Mouse (Mus musculus): ENCODE data around the gene Gramd1c. TPM values are rescaled to one million over a fixed set of nuclear protein-coding genes. Genes with fewer than 3 reads are reported as not detected.

Gramd1c gene
- 7.8 and 8.8 TPM in 2 replicates for polyA plus RNA-seq (2015; fragmentation: Nextera tagmentation; extraction: Ambion mirVana)

DNA sequence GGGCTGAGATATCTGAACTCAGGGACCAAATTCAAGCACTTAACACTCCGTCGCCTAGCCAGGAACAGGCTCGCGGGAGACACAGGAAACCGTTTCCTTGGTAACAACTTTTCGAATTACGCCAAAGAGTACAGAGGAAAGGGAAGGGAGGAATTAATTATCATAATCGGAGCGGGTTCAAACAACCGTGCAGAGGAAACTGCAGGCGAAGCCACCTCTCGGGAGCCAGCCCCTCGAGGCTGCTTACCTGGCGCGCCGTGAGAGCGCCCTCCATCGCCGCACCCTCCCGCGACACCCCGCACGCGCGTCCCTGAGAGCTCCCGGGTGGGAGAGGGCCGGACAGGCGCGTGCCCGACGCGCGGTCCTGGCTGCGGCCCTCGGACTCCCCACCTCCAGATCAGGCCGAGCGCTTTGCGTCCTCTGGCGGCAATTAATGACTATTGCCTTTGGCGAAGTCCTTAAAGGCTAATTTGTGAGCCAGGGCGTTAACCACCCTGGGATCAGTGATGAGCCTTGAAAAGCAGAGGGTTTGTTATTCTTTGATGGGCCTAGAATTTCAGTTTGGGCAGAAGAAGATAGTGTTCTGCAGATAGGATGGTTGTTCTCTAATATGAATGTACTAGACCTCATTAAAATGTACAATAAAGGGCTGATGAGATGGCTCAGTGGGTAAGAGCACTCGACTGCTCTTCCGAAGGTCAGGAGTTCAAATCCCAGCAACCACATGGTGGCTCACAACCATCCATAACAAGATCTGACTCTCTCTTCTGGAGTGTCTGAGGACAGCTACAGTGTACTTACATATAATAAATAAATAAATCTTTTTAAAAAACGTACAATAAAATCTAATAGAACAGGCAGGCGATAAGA is at the start of gene Gramd1c:
TSS of gene Gramd1c (minus strand) at position 321 of the 870 bp plus-strand sequence.
- Histone ChIP-seq H3K27me3 (replicated peaks; ENCODE audit: control insufficient read depth, insufficient read depth, low read length) (no peaks in the 10 kb centered on the region), H3K27ac (ENCODE audit: low read length) (no peak within 1 kb of the TSS), H3K9me3 (ENCODE audit: control insufficient read depth, low read length) (no peaks in the 10 kb centered on the region), H3K36me3 (ENCODE audit: control insufficient read depth, insufficient read depth, low read length) (no peaks in the 10 kb centered on the region), H3K4me2 (ENCODE audit: low read depth, low read length) (peak within 1 kb of the TSS; percentile 80), H3K4me3 (ENCODE audit: low read length) (peak within 1 kb of the TSS; percentile 70), H3K4me1 (ENCODE audit: control insufficient read depth, insufficient read depth, low read length) (no peaks in the 10 kb centered on the region), H3K9ac (ENCODE audit: low read depth, low read length) (peak within 1 kb of the TSS; percentile 78)
- 6% methylated on average over 45 of the region's 45 CpGs for WGBS
- peak; percentile 94 for ATAC-seq

DNA sequence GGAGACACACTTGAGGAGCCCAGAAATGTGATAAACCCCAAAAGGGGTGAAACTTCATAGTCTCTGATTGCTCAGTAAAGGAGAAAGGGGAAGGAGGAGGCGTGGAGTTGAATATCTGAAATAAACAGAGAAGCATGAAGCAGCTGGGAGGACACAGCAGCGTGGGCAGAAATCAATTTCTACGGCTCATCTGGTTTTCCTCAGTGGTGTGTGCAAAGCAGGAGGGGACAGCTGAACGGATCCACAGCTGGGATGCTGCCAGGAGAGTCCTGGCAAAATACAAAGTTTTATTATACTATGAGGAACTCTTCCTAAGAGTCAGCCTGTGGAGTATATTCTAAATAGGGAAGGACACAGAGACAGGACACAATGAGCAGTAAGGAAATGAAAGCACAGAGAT is 45.9 kb upstream of the Gramd1c start:
- H3K36me3 ChIP-seq (ENCODE audit: control insufficient read depth, insufficient read depth, low read length) = peaks cover 21% of the 10 kb centered on the region
- WGBS = 47% methylated on average over 4 of the region's 4 CpGs
- H3K9me3 ChIP-seq (ENCODE audit: control insufficient read depth, low read length) = no peaks in the 10 kb centered on the region
- peak overlapping the region; percentile 69 for H3K27ac ChIP-seq (ENCODE audit: low read length)
- no peaks in the 10 kb centered on the region for H3K27me3 ChIP-seq (replicated peaks; ENCODE audit: control insufficient read depth, insufficient read depth, low read length)
- no peak overlapping the region for H3K4me2 ChIP-seq (ENCODE audit: low read depth, low read length)
- H3K4me1 ChIP-seq (ENCODE audit: control insufficient read depth, insufficient read depth, low read length) = no peaks in the 10 kb centered on the region
- no peak overlapping the region for H3K4me3 ChIP-seq (ENCODE audit: low read length)
- no peak overlapping the region for H3K9ac ChIP-seq (ENCODE audit: low read depth, low read length)
- ATAC-seq = peak; percentile 80

- no peak for ATAC-seq
- H3K36me3 ChIP-seq (ENCODE audit: control insufficient read depth, insufficient read depth, low read length) = peaks cover 32% of the 10 kb centered on the region
- WGBS = 70% methylated on average over 2 of the region's 2 CpGs
Measured at GRCm38 (mm10) chr16:44105211-44105610, 42.1 kb upstream of the Gramd1c start.

GRCm38 (mm10) chr16:44103806-44104766 is 40.9 kb upstream of the Gramd1c start:
- whole genome bisulfite sequencing = 90% methylated on average over 18 of the region's 18 CpGs
- Histone ChIP-seq H3K4me2 (ENCODE audit: low read depth, low read length) (no peak overlapping the region), H3K4me1 (ENCODE audit: control insufficient read depth, insufficient read depth, low read length) (no peaks in the 10 kb centered on the region), H3K27ac (ENCODE audit: low read length) (no peak overlapping the region), H3K36me3 (ENCODE audit: control insufficient read depth, insufficient read depth, low read length) (peaks cover 34% of the 10 kb centered on the region), H3K9ac (ENCODE audit: low read depth, low read length) (no peak overlapping the region), H3K27me3 (replicated peaks; ENCODE audit: control insufficient read depth, insufficient read depth, low read length) (no peaks in the 10 kb centered on the region), H3K4me3 (ENCODE audit: low read length) (no peak overlapping the region), H3K9me3 (ENCODE audit: control insufficient read depth, low read length) (no peaks in the 10 kb centered on the region)
- no peak for ATAC-seq

More at GRCm38 (mm10) chr16:44105211-44105610, 42.1 kb upstream of the Gramd1c start:
- Histone ChIP-seq H3K9ac (ENCODE audit: low read depth, low read length) (no peak overlapping the region), H3K4me1 (ENCODE audit: control insufficient read depth, insufficient read depth, low read length) (no peaks in the 10 kb centered on the region), H3K4me2 (ENCODE audit: low read depth, low read length) (no peak overlapping the region), H3K4me3 (ENCODE audit: low read length) (no peak overlapping the region), H3K27me3 (replicated peaks; ENCODE audit: control insufficient read depth, insufficient read depth, low read length) (no peaks in the 10 kb centered on the region), H3K9me3 (ENCODE audit: control insufficient read depth, low read length) (no peaks in the 10 kb centered on the region), H3K27ac (ENCODE audit: low read length) (no peak overlapping the region)

- Histone ChIP-seq H3K27me3 (replicated peaks; ENCODE audit: control insufficient read depth, insufficient read depth, low read length) (no peaks in the 10 kb centered on the region), H3K9me3 (ENCODE audit: control insufficient read depth, low read length) (no peaks in the 10 kb centered on the region), H3K36me3 (ENCODE audit: control insufficient read depth, insufficient read depth, low read length) (peaks cover 37% of the 10 kb centered on the region), H3K27ac (ENCODE audit: low read length) (no peak overlapping the region), H3K4me2 (ENCODE audit: low read depth, low read length) (no peak overlapping the region), H3K9ac (ENCODE audit: low read depth, low read length) (no peak overlapping the region), H3K4me1 (ENCODE audit: control insufficient read depth, insufficient read depth, low read length) (no peaks in the 10 kb centered on the region), H3K4me3 (ENCODE audit: low read length) (no peak overlapping the region)
- ATAC-seq = no peak
- 93% methylated on average over 2 of the region's 2 CpGs for WGBS
Measured at GRCm38 (mm10) chr16:44102925-44103324, 39.8 kb upstream of the Gramd1c start.

- no peak for ATAC-seq
- H3K4me2 ChIP-seq (ENCODE audit: low read depth, low read length) = no peak overlapping the region
- peaks cover 34% of the 10 kb centered on the region for H3K36me3 ChIP-seq (ENCODE audit: control insufficient read depth, insufficient read depth, low read length)
Measured at GRCm38 (mm10) chr16:44101181-44101710, 38.1 kb upstream of the Gramd1c start.

GRCm38 (mm10) chr16:44099377-44099776 is 36.2 kb upstream of the Gramd1c start:
- Histone ChIP-seq H3K9ac (ENCODE audit: low read depth, low read length) (no peak overlapping the region), H3K4me3 (ENCODE audit: low read length) (no peak overlapping the region), H3K36me3 (ENCODE audit: control insufficient read depth, insufficient read depth, low read length) (peaks cover 36% of the 10 kb centered on the region), H3K27me3 (replicated peaks; ENCODE audit: control insufficient read depth, insufficient read depth, low read length) (no peaks in the 10 kb centered on the region), H3K9me3 (ENCODE audit: control insufficient read depth, low read length) (no peaks in the 10 kb centered on the region), H3K27ac (ENCODE audit: low read length) (no peak overlapping the region), H3K4me1 (ENCODE audit: control insufficient read depth, insufficient read depth, low read length) (no peaks in the 10 kb centered on the region), H3K4me2 (ENCODE audit: low read depth, low read length) (no peak overlapping the region)
- no peak for ATAC-seq
- WGBS = 94% methylated on average over 7 of the region's 7 CpGs

More at GRCm38 (mm10) chr16:44101181-44101710, 38.1 kb upstream of the Gramd1c start:
- H3K4me1 ChIP-seq (ENCODE audit: control insufficient read depth, insufficient read depth, low read length) = no peaks in the 10 kb centered on the region
- no peaks in the 10 kb centered on the region for H3K27me3 ChIP-seq (replicated peaks; ENCODE audit: control insufficient read depth, insufficient read depth, low read length)
- no peak overlapping the region for H3K27ac ChIP-seq (ENCODE audit: low read length)
- no peaks in the 10 kb centered on the region for H3K9me3 ChIP-seq (ENCODE audit: control insufficient read depth, low read length)
- H3K4me3 ChIP-seq (ENCODE audit: low read length) = no peak overlapping the region
- 84% methylated on average over 12 of the region's 12 CpGs for WGBS
- no peak overlapping the region for H3K9ac ChIP-seq (ENCODE audit: low read depth, low read length)

GRCm38 (mm10) chr16:44087650-44088049 is 24.5 kb upstream of the Gramd1c start:
- Histone ChIP-seq H3K4me1 (ENCODE audit: control insufficient read depth, insufficient read depth, low read length) (no peaks in the 10 kb centered on the region), H3K4me3 (ENCODE audit: low read length) (no peak overlapping the region), H3K4me2 (ENCODE audit: low read depth, low read length) (no peak overlapping the region), H3K9ac (ENCODE audit: low read depth, low read length) (no peak overlapping the region), H3K36me3 (ENCODE audit: control insufficient read depth, insufficient read depth, low read length) (peaks cover 8% of the 10 kb centered on the region), H3K27ac (ENCODE audit: low read length) (no peak overlapping the region), H3K9me3 (ENCODE audit: control insufficient read depth, low read length) (no peaks in the 10 kb centered on the region), H3K27me3 (replicated peaks; ENCODE audit: control insufficient read depth, insufficient read depth, low read length) (no peaks in the 10 kb centered on the region)
- no peak for ATAC-seq
- WGBS = 54% methylated on average over 2 of the region's 2 CpGs

- H3K4me2 ChIP-seq (ENCODE audit: low read depth, low read length) = no peak overlapping the region
- WGBS = 90% methylated on average over 15 of the region's 15 CpGs
Measured at GRCm38 (mm10) chr16:44061341-44061740, 1.8 kb downstream of the Gramd1c start.

More at GRCm38 (mm10) chr16:44061341-44061740, 1.8 kb downstream of the Gramd1c start:
- no peak for ATAC-seq
- Histone ChIP-seq H3K36me3 (ENCODE audit: control insufficient read depth, insufficient read depth, low read length) (no peaks in the 10 kb centered on the region), H3K27ac (ENCODE audit: low read length) (no peak overlapping the region), H3K27me3 (replicated peaks; ENCODE audit: control insufficient read depth, insufficient read depth, low read length) (no peaks in the 10 kb centered on the region), H3K9ac (ENCODE audit: low read depth, low read length) (no peak overlapping the region), H3K4me3 (ENCODE audit: low read length) (no peak overlapping the region), H3K4me1 (ENCODE audit: control insufficient read depth, insufficient read depth, low read length) (no peaks in the 10 kb centered on the region), H3K9me3 (ENCODE audit: control insufficient read depth, low read length) (no peaks in the 10 kb centered on the region)
